Mouse (Mus musculus) CH12.LX (cell line): ENCODE results near the gene Tas1r3. TPM values are rescaled to one million over a fixed set of nuclear protein-coding genes. Genes with fewer than 3 reads are reported as not detected.

Experiments
- DNase-seq: peaks from one replicate; pipeline ENCODE4 v3.0.0-alpha.2; 2013; ENCODE audit errors: extremely low read depth
- H3K27ac ChIP-seq: 2 replicates; pipeline ENCODE4 v1.5.1; 2012; ENCODE audit warnings: low read depth, mild to moderate bottlenecking, control low read depth, moderate library complexity; ENCODE audit not compliant: insufficient read depth
- H3K27me3 ChIP-seq: replicated peaks from 2 replicates; pipeline ENCODE3; 2012; ENCODE audit warnings: inconsistent platforms
- H3K36me3 ChIP-seq, 2 experiments: replicated peaks in 1 of 2; 2 replicates each; pipeline versions ENCODE3 to v1.6.1; 2012; ENCODE audit warnings: inconsistent platforms in 1 of 2, low read length in 1 of 2, mild to moderate bottlenecking in 1 of 2, mixed read lengths in 1 of 2, moderate library complexity in 1 of 2; ENCODE audit not compliant: control insufficient read depth in 1 of 2, insufficient read depth in 1 of 2
- H3K4me1 ChIP-seq, 2 experiments: 2 replicates each; pipeline ENCODE4 v1.6.1; 2012; ENCODE audit warnings: inconsistent platforms in 1 of 2, moderate library complexity in 1 of 2; ENCODE audit not compliant: insufficient read depth in 2 of 2, control insufficient read depth in 1 of 2
- H3K4me2 ChIP-seq: 2 replicates; pipeline ENCODE4 v1.6.1; 2012; ENCODE audit warnings: low read depth, mild to moderate bottlenecking, control low read depth; ENCODE audit not compliant: poor library complexity, insufficient read depth, severe bottlenecking
- H3K4me3 ChIP-seq, 3 experiments: fragments of 150-350 bp in 1 of 3; sonication (generic) in 1 of 3; replicated peaks in 1 of 3; 2 replicates each; pipeline versions ENCODE3 to v1.5.1; 2011 to 2012; ENCODE audit warnings: low read depth in 2 of 3, low read length in 2 of 3, mild to moderate bottlenecking in 2 of 3, moderate library complexity in 2 of 3, control low read depth in 1 of 3, improper control_type of control experiment in 1 of 3, inconsistent platforms in 1 of 3, mixed read lengths in 1 of 3; ENCODE audit not compliant: poor library complexity in 1 of 3
- H3K79me2 ChIP-seq: replicated peaks from 2 replicates; pipeline ENCODE4 v1.6.1; 2012; ENCODE audit warnings: mild to moderate bottlenecking, moderate library complexity; ENCODE audit not compliant: control insufficient read depth, poor library complexity, insufficient read depth, severe bottlenecking; ENCODE audit errors: extremely low read depth
- H3K9ac ChIP-seq: 2 replicates; pipeline ENCODE4 v1.6.1; 2012; ENCODE audit warnings: low read depth, mild to moderate bottlenecking, control low read depth, moderate library complexity; ENCODE audit not compliant: insufficient read depth
- H3K9me3 ChIP-seq: replicated peaks from 2 replicates; pipeline ENCODE3; 2012; ENCODE audit warnings: low read length, inconsistent platforms, mixed read lengths
- CTCF ChIP-seq, 2 experiments: IDR thresholded peaks in 1 of 2; conservative IDR thresholded peaks in 1 of 2; 2 replicates each; pipeline ENCODE4 v1.5.1; 2011 to 2012; ENCODE audit warnings: low read depth in 2 of 2, low read length in 2 of 2, improper control_type of control experiment in 1 of 2, inconsistent platforms in 1 of 2, mild to moderate bottlenecking in 1 of 2, moderate library complexity in 1 of 2
- ELF1 ChIP-seq: IDR thresholded peaks from 2 replicates; pipeline ENCODE4 v1.6.1; 2014; ENCODE audit warnings: low read depth, mild to moderate bottlenecking, inconsistent platforms, low read length, improper control_type of control experiment
- GABPA ChIP-seq: IDR thresholded peaks from 2 replicates; pipeline ENCODE4 v1.6.1; 2012; ENCODE audit warnings: low read depth, low read length, improper control_type of control experiment, inconsistent platforms; ENCODE audit not compliant: insufficient replicate concordance
- IRF4 ChIP-seq: IDR thresholded peaks from 2 replicates; pipeline ENCODE4 v1.6.1; 2014; ENCODE audit warnings: low read depth, mild to moderate bottlenecking, inconsistent platforms, low read length, improper control_type of control experiment
- MYC ChIP-seq: IDR thresholded peaks from 2 replicates; pipeline ENCODE4 v1.6.1; 2011; ENCODE audit warnings: low read depth, mild to moderate bottlenecking, improper control_type of control experiment, low read length
- NRF1 ChIP-seq: IDR thresholded peaks from 2 replicates; pipeline ENCODE4 v1.6.1; 2014; ENCODE audit warnings: low read depth, mild to moderate bottlenecking, inconsistent platforms, low read length, improper control_type of control experiment, moderate library complexity
- POLR2A ChIP-seq: IDR thresholded peaks from 2 replicates; pipeline ENCODE4 v1.6.1; 2011; ENCODE audit warnings: low read depth, mild to moderate bottlenecking, improper control_type of control experiment, low read length
- SIN3A ChIP-seq: IDR thresholded peaks from 2 replicates; pipeline ENCODE4 v1.6.1; 2012; ENCODE audit warnings: low read length, improper control_type of control experiment, inconsistent platforms
- TBP ChIP-seq: conservative IDR thresholded peaks from 2 replicates; pipeline ENCODE4 v1.6.1; 2011; ENCODE audit warnings: low read depth, low read length, improper control_type of control experiment
- TCF12 ChIP-seq: IDR thresholded peaks from 2 replicates; pipeline ENCODE4 v1.6.1; 2014; ENCODE audit warnings: low read depth, mild to moderate bottlenecking, inconsistent platforms, low read length, improper control_type of control experiment
- UBTF ChIP-seq: IDR thresholded peaks from 2 replicates; pipeline ENCODE4 v1.6.1; 2012; ENCODE audit warnings: low read depth, mild to moderate bottlenecking, inconsistent platforms, low read length, improper control_type of control experiment, moderate library complexity
- dilution Hi-C: fragments of 300-500 bp; cut with MboI; formaldehyde crosslinking; loops from 2 replicates; pipeline ENCODE4 v1.14.3; 2020; ENCODE audit warnings: low sequenced_read_pairs; ENCODE audit not compliant: extremely low pct_unique_long_range_greater_than_20kb, extremely low pct_ligation_motif_present
- in situ Hi-C: fragments of 300-500 bp; cut with MboI; formaldehyde crosslinking; loops from 3 replicates; pipeline ENCODE4 v1.14.3; 2019; ENCODE audit warnings: low sequenced_read_pairs, low pct_ligation_motif_present, low pct_unique_long_range_greater_than_20kb, mixed read lengths
- polyA plus RNA-seq: library from polyadenylated mRNA; unstranded; fragments of >175 nt; gene quantifications from 2 replicates; pipeline ENCODE4 v1.2.1, GENCODE M21; 2012; ENCODE audit warnings: low read depth; ENCODE audit not compliant: insufficient read length
- total RNA-seq, 2 experiments: library from RNA; depleted of rRNA; stranded (reverse); fragments of 300-350 nt in 1 of 2; fragments of >200 nt in 1 of 2; gene quantifications; 2 replicates each; pipeline ENCODE4 v1.2.3; 2012 to 2014

Gene Tas1r3
- total and polyA plus RNA-seq, 3 experiments = 0.15 to 0.89 (median 0.47) TPM

DNA sequence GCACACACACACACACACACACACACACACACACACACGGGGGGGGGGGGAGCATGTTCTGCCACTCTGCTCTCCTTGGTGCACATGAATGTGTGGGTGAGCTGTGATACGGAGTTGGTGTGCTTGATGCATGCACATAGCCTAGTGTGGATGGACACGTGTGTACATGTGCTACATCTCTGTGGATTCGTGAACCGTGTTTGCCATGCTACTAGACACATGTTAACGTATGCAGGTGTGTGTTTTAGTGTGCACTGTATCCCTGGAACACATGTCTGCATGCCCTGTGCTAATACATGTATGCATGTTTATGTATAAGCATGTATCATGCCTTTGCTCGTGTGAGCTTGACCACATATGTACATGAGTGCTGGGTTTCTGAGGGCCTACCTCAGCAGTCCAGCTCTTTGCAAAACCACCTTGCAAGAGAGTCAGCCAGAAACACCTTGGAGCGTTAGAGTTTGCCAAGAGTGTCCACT, 30.1 kb upstream of the Tas1r3 start:
- in situ Hi-C loops = loop anchor here (5.0 kb wide), 1 partner anchor 49 kb away; the partner anchor contains the start of gene Ube2j2
- H3K27ac ChIP-seq = no peak overlapping the region

DNA sequence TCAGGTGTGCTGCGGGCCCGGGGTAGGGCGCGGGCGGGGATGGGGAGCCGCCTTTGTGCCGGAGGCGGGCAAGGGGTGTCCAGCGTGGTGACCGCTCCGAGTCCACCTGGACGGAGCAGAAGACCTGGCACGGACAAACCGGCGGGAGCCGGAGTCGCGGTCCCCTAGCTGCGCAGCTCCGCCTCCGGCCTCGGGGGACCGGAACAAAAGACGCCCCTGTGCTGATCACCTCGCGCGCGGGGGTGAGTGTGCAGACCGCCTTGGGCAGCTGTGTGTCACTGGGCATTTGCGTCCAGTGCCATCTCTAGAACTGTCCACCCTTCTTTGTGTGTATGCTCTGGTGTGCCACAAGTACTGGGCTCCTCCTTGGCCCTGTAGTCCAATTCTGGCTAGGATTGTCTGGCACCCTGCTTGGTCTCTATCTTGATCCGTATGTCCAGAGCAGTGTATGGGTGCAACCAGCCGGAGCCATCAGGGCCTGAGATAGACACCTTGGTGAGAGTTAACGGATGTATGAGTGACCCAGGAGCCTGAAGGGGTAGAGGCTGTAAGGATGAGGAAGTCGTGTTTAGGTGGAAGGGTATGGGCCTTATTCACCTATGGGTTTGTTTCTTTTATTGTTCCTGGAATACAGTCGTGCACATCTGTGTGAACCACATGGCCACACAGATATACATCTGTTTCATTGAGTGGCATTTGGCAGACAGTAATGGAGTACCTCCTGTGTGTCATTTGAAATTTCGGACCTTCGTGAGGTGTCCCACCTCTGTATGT, 29.5 kb upstream of the Tas1r3 start:
- H3K9me3 ChIP-seq = peaks cover 3% of the 10 kb centered on the region
- H3K9ac ChIP-seq = peak overlapping the region; percentile 81
- peak overlapping the region; percentile 70 to 98 (median 71) for H3K4me3 ChIP-seq
- TF ChIP-seq NRF1 (peak; percentile 14; the same call in 1 of the 2 replicates), SIN3A (0 out of 2 replicates have a peak, but pooled peaks have one; percentile 14), UBTF (no peak), ELF1 (0 out of 2 replicates have a peak, but pooled peaks have one; percentile 7)
- TF ChIP-seq, all 38 proteins: peak for 3
- no peak for DNase-seq
- Histone ChIP-seq H3K4me1 (peaks cover 28 to 55% of the 10 kb centered on the region in 2 experiments), H3K36me3 (peaks cover 28 to 47% of the 10 kb centered on the region in 2 experiments), H3K4me2 (peak overlapping the region; percentile 76), H3K27me3 (no peaks in the 10 kb centered on the region), H3K79me2 (peaks cover 13% of the 10 kb centered on the region; the same call in 1 of the 2 replicates), H3K27ac (peak overlapping the region; percentile 91; the same call in 1 of the 2 replicates)
- in situ Hi-C loops = loop anchor here (5.0 kb wide), 1 partner anchor 50 kb away; the partner anchor contains the start of gene Ube2j2
- dilution Hi-C loops = no loop called here

More for the DNA sequence above, 30.1 kb upstream of the Tas1r3 start:
- Histone ChIP-seq H3K4me2 (peak overlapping the region; percentile 76), H3K36me3 (peaks cover 25 to 43% of the 10 kb centered on the region in 2 experiments), H3K27me3 (no peaks in the 10 kb centered on the region), H3K4me1 (peaks cover 28 to 55% of the 10 kb centered on the region in 2 experiments), H3K9ac (peak overlapping the region; percentile 81; the same call in 1 of the 2 replicates), H3K4me3 (peak overlapping the region in 2 of 3 experiments; percentile 71 to 98), H3K9me3 (peaks cover 3% of the 10 kb centered on the region), H3K79me2 (peaks cover 13% of the 10 kb centered on the region; the same call in 1 of the 2 replicates)
- dilution Hi-C loops = no loop called here
- DNase-seq = no peak
- TF ChIP-seq MYC (peak; percentile 9; the same call in 1 of the 2 replicates), TBP (no peak)

DNA sequence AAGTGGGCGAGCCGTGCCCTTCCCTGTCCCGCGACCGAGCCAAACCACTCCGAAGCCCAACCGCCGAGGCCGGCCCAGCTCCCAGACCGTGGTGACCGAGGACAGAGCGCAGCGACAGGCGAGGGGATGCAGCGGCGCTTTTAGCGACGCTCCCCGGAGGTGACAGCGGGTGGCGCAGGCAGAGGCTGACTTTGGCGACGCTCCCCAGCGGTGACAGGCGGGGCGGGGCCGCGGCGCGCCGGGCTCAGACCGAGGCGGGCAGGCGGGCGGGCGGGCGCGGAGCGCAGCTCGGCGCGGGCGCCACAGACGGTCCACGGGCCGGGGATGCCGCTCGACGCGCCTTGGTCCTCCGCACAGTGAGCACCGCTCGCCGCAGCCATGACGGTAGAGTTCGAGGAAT, 28.9 kb upstream of the Tas1r3 start:
- Histone ChIP-seq H3K9me3 (peaks cover 2% of the 10 kb centered on the region), H3K27me3 (no peaks in the 10 kb centered on the region), H3K79me2 (peaks cover 13% of the 10 kb centered on the region; the same call in 1 of the 2 replicates), H3K4me1 (peaks cover 28 to 55% of the 10 kb centered on the region in 2 experiments), H3K4me2 (peak overlapping the region; percentile 76; the same call in 1 of the 2 replicates), H3K36me3 (peaks cover 28 to 50% of the 10 kb centered on the region in 2 experiments), H3K27ac (peak overlapping the region; percentile 91), H3K4me3 (peak overlapping the region; percentile 71 to 98 (median 78)), H3K9ac (peak overlapping the region; percentile 81)
- dilution Hi-C loops (no loop called here), in situ Hi-C loops (loop anchor here (5.0 kb wide), 1 partner anchor 50 kb away; the partner anchor contains the start of gene Ube2j2)
- DNase-seq = peak; percentile 75
- peak; percentile 11; the same call in 1 of the 2 replicates for TF ChIP-seq IRF4
- TF ChIP-seq GABPA = no peak
- TF ChIP-seq MYC = no peak
- TF ChIP-seq SIN3A = peak; percentile 19; the same call in 1 of the 2 replicates
- TF ChIP-seq ELF1 = no peak; the same call in 1 of the 2 replicates
- TF ChIP-seq POLR2A = peak; percentile 33; the same call in 1 of the 2 replicates
- TF ChIP-seq NRF1 = peak; percentile 40
- TF ChIP-seq TCF12 = 0 out of 2 replicates have a peak, but pooled peaks have one; percentile 6
- peak in 1 of 2 experiments; percentile 13; a peak in 2 of 4 replicates for TF ChIP-seq CTCF (conservative IDR thresholded peaks at IDR 0.05 in 1 of 2, IDR thresholded peaks at IDR 0.05 in 1 of 2; ENCODE audit: low read depth in 2 of 2, low read length in 2 of 2)
- peak; percentile 95 for TF ChIP-seq UBTF
